Mouse (Mus musculus) CH12.LX (cell line): ENCODE results near the gene Sowaha. TPM values are rescaled to one million over a fixed set of nuclear protein-coding genes. Genes with fewer than 3 reads are reported as not detected.

ENCODE experiments used
- DNase-seq: peaks from one replicate; pipeline ENCODE4 v3.0.0-alpha.2; 2013; ENCODE audit errors: extremely low read depth
- H3K27ac ChIP-seq: 2 replicates; pipeline ENCODE4 v1.5.1; 2012; ENCODE audit warnings: low read depth, mild to moderate bottlenecking, control low read depth, moderate library complexity; ENCODE audit not compliant: insufficient read depth
- H3K27me3 ChIP-seq: replicated peaks from 2 replicates; pipeline ENCODE3; 2012; ENCODE audit warnings: inconsistent platforms
- H3K36me3 ChIP-seq, 2 experiments: replicated peaks in 1 of 2; 2 replicates each; pipeline versions ENCODE3 to v1.6.1; 2012; ENCODE audit warnings: inconsistent platforms in 1 of 2, low read length in 1 of 2, mild to moderate bottlenecking in 1 of 2, mixed read lengths in 1 of 2, moderate library complexity in 1 of 2; ENCODE audit not compliant: control insufficient read depth in 1 of 2, insufficient read depth in 1 of 2
- H3K4me1 ChIP-seq, 2 experiments: 2 replicates each; pipeline ENCODE4 v1.6.1; 2012; ENCODE audit warnings: inconsistent platforms in 1 of 2, moderate library complexity in 1 of 2; ENCODE audit not compliant: insufficient read depth in 2 of 2, control insufficient read depth in 1 of 2
- H3K4me2 ChIP-seq: 2 replicates; pipeline ENCODE4 v1.6.1; 2012; ENCODE audit warnings: low read depth, mild to moderate bottlenecking, control low read depth; ENCODE audit not compliant: poor library complexity, insufficient read depth, severe bottlenecking
- H3K4me3 ChIP-seq, 3 experiments: fragments of 150-350 bp in 1 of 3; sonication (generic) in 1 of 3; replicated peaks in 1 of 3; 2 replicates each; pipeline versions ENCODE3 to v1.5.1; 2011 to 2012; ENCODE audit warnings: low read depth in 2 of 3, low read length in 2 of 3, mild to moderate bottlenecking in 2 of 3, moderate library complexity in 2 of 3, control low read depth in 1 of 3, improper control_type of control experiment in 1 of 3, inconsistent platforms in 1 of 3, mixed read lengths in 1 of 3; ENCODE audit not compliant: poor library complexity in 1 of 3
- H3K79me2 ChIP-seq: replicated peaks from 2 replicates; pipeline ENCODE4 v1.6.1; 2012; ENCODE audit warnings: mild to moderate bottlenecking, moderate library complexity; ENCODE audit not compliant: control insufficient read depth, poor library complexity, insufficient read depth, severe bottlenecking; ENCODE audit errors: extremely low read depth
- H3K9ac ChIP-seq: 2 replicates; pipeline ENCODE4 v1.6.1; 2012; ENCODE audit warnings: low read depth, mild to moderate bottlenecking, control low read depth, moderate library complexity; ENCODE audit not compliant: insufficient read depth
- H3K9me3 ChIP-seq: replicated peaks from 2 replicates; pipeline ENCODE3; 2012; ENCODE audit warnings: low read length, inconsistent platforms, mixed read lengths
- BHLHE40 ChIP-seq: IDR thresholded peaks from 2 replicates; pipeline ENCODE4 v1.6.1; 2011; ENCODE audit warnings: mild to moderate bottlenecking, low read depth, low read length, improper control_type of control experiment
- CHD2 ChIP-seq: IDR thresholded peaks from 2 replicates; pipeline ENCODE4 v1.6.1; 2011; ENCODE audit warnings: low read length, improper control_type of control experiment
- CTCF ChIP-seq, 2 experiments: IDR thresholded peaks in 1 of 2; conservative IDR thresholded peaks in 1 of 2; 2 replicates each; pipeline ENCODE4 v1.5.1; 2011 to 2012; ENCODE audit warnings: low read depth in 2 of 2, low read length in 2 of 2, improper control_type of control experiment in 1 of 2, inconsistent platforms in 1 of 2, mild to moderate bottlenecking in 1 of 2, moderate library complexity in 1 of 2
- E2F4 ChIP-seq: IDR thresholded peaks from 2 replicates; pipeline ENCODE4 v1.6.1; 2011; ENCODE audit warnings: low read depth, low read length, improper control_type of control experiment; ENCODE audit not compliant: insufficient replicate concordance
- ELF1 ChIP-seq: IDR thresholded peaks from 2 replicates; pipeline ENCODE4 v1.6.1; 2014; ENCODE audit warnings: low read depth, mild to moderate bottlenecking, inconsistent platforms, low read length, improper control_type of control experiment
- EP300 ChIP-seq: IDR thresholded peaks from 2 replicates; pipeline ENCODE4 v1.6.1; 2011; ENCODE audit warnings: low read length, improper control_type of control experiment
- GABPA ChIP-seq: IDR thresholded peaks from 2 replicates; pipeline ENCODE4 v1.6.1; 2012; ENCODE audit warnings: low read depth, low read length, improper control_type of control experiment, inconsistent platforms; ENCODE audit not compliant: insufficient replicate concordance
- HCFC1 ChIP-seq: IDR thresholded peaks from 2 replicates; pipeline ENCODE4 v1.6.1; 2012; ENCODE audit warnings: low read depth, mild to moderate bottlenecking, inconsistent platforms, low read length, improper control_type of control experiment
- JUN ChIP-seq: IDR thresholded peaks from 2 replicates; pipeline ENCODE4 v1.6.1; 2011; ENCODE audit warnings: low read depth, mild to moderate bottlenecking, low read length, improper control_type of control experiment, moderate library complexity; ENCODE audit not compliant: insufficient read depth
- JUND ChIP-seq: conservative IDR thresholded peaks from 2 replicates; pipeline ENCODE4 v1.6.1; 2011; ENCODE audit warnings: low read depth, low read length, improper control_type of control experiment
- KAT2A ChIP-seq: IDR thresholded peaks from 2 replicates; pipeline ENCODE4 v1.6.1; 2012; ENCODE audit warnings: low read length, improper control_type of control experiment, inconsistent platforms; ENCODE audit not compliant: insufficient replicate concordance
- MAFK ChIP-seq: IDR thresholded peaks from 2 replicates; pipeline ENCODE4 v1.6.1; 2011; ENCODE audit warnings: low read length, improper control_type of control experiment; ENCODE audit not compliant: insufficient replicate concordance
- MAZ ChIP-seq: IDR thresholded peaks from 2 replicates; pipeline ENCODE4 v1.6.1; 2012; ENCODE audit warnings: low read depth, mild to moderate bottlenecking, inconsistent platforms, low read length, improper control_type of control experiment, moderate library complexity
- MEF2A ChIP-seq: IDR thresholded peaks from 2 replicates; pipeline ENCODE4 v1.6.1; 2014; ENCODE audit warnings: low read depth, mild to moderate bottlenecking, inconsistent platforms, low read length, improper control_type of control experiment, borderline replicate concordance
- MXI1 ChIP-seq: IDR thresholded peaks from 2 replicates; pipeline ENCODE4 v1.6.1; 2011; ENCODE audit warnings: mild to moderate bottlenecking, low read depth, low read length, improper control_type of control experiment
- MYC ChIP-seq: IDR thresholded peaks from 2 replicates; pipeline ENCODE4 v1.6.1; 2011; ENCODE audit warnings: low read depth, mild to moderate bottlenecking, improper control_type of control experiment, low read length
- NRF1 ChIP-seq: IDR thresholded peaks from 2 replicates; pipeline ENCODE4 v1.6.1; 2014; ENCODE audit warnings: low read depth, mild to moderate bottlenecking, inconsistent platforms, low read length, improper control_type of control experiment, moderate library complexity
- PAX5 ChIP-seq: IDR thresholded peaks from 2 replicates; pipeline ENCODE4 v1.6.1; 2012; ENCODE audit warnings: low read length, inconsistent platforms, mixed read lengths
- POLR2A ChIP-seq: IDR thresholded peaks from 2 replicates; pipeline ENCODE4 v1.6.1; 2011; ENCODE audit warnings: low read depth, mild to moderate bottlenecking, improper control_type of control experiment, low read length
- RCOR1 ChIP-seq: conservative IDR thresholded peaks from 2 replicates; pipeline ENCODE4 v1.6.1; 2012; ENCODE audit warnings: low read depth, mild to moderate bottlenecking, inconsistent platforms, low read length, improper control_type of control experiment
- SIN3A ChIP-seq: IDR thresholded peaks from 2 replicates; pipeline ENCODE4 v1.6.1; 2012; ENCODE audit warnings: low read length, improper control_type of control experiment, inconsistent platforms
- SMC3 ChIP-seq: IDR thresholded peaks from 2 replicates; pipeline ENCODE4 v1.6.1; 2011; ENCODE audit warnings: low read depth, low read length, improper control_type of control experiment
- TBP ChIP-seq: conservative IDR thresholded peaks from 2 replicates; pipeline ENCODE4 v1.6.1; 2011; ENCODE audit warnings: low read depth, low read length, improper control_type of control experiment
- TCF12 ChIP-seq: IDR thresholded peaks from 2 replicates; pipeline ENCODE4 v1.6.1; 2014; ENCODE audit warnings: low read depth, mild to moderate bottlenecking, inconsistent platforms, low read length, improper control_type of control experiment
- UBTF ChIP-seq: IDR thresholded peaks from 2 replicates; pipeline ENCODE4 v1.6.1; 2012; ENCODE audit warnings: low read depth, mild to moderate bottlenecking, inconsistent platforms, low read length, improper control_type of control experiment, moderate library complexity
- USF2 ChIP-seq: conservative IDR thresholded peaks from 2 replicates; pipeline ENCODE4 v1.6.1; 2011; ENCODE audit warnings: low read depth, low read length, improper control_type of control experiment
- ZC3H11A ChIP-seq: IDR thresholded peaks from 2 replicates; pipeline ENCODE4 v1.6.1; 2012; ENCODE audit warnings: low read depth, mild to moderate bottlenecking, inconsistent platforms, low read length, improper control_type of control experiment
- ZKSCAN1 ChIP-seq: IDR thresholded peaks from 2 replicates; pipeline ENCODE4 v1.6.1; 2012; ENCODE audit warnings: low read depth, inconsistent platforms, low read length, improper control_type of control experiment, borderline replicate concordance
- ZMIZ1 ChIP-seq: IDR thresholded peaks from 2 replicates; pipeline ENCODE4 v1.6.1; 2012; ENCODE audit warnings: low read depth, mild to moderate bottlenecking, inconsistent platforms, low read length, improper control_type of control experiment
- ZNF384 ChIP-seq: IDR thresholded peaks from 2 replicates; pipeline ENCODE4 v1.6.1; 2012; ENCODE audit warnings: low read depth, low read length, improper control_type of control experiment, inconsistent platforms
- dilution Hi-C: fragments of 300-500 bp; cut with MboI; formaldehyde crosslinking; loops from 2 replicates; pipeline ENCODE4 v1.14.3; 2020; ENCODE audit warnings: low sequenced_read_pairs; ENCODE audit not compliant: extremely low pct_unique_long_range_greater_than_20kb, extremely low pct_ligation_motif_present
- in situ Hi-C: fragments of 300-500 bp; cut with MboI; formaldehyde crosslinking; loops from 3 replicates; pipeline ENCODE4 v1.14.3; 2019; ENCODE audit warnings: low sequenced_read_pairs, low pct_ligation_motif_present, low pct_unique_long_range_greater_than_20kb, mixed read lengths
- polyA plus RNA-seq: library from polyadenylated mRNA; unstranded; fragments of >175 nt; gene quantifications from 2 replicates; pipeline ENCODE4 v1.2.1, GENCODE M21; 2012; ENCODE audit warnings: low read depth; ENCODE audit not compliant: insufficient read length
- total RNA-seq, 2 experiments: library from RNA; depleted of rRNA; stranded (reverse); fragments of 300-350 nt in 1 of 2; fragments of >200 nt in 1 of 2; gene quantifications; 2 replicates each; pipeline ENCODE4 v1.2.3; 2012 to 2014

The Sowaha gene
- total and polyA plus RNA-seq, 3 experiments, result not detected

DNA sequence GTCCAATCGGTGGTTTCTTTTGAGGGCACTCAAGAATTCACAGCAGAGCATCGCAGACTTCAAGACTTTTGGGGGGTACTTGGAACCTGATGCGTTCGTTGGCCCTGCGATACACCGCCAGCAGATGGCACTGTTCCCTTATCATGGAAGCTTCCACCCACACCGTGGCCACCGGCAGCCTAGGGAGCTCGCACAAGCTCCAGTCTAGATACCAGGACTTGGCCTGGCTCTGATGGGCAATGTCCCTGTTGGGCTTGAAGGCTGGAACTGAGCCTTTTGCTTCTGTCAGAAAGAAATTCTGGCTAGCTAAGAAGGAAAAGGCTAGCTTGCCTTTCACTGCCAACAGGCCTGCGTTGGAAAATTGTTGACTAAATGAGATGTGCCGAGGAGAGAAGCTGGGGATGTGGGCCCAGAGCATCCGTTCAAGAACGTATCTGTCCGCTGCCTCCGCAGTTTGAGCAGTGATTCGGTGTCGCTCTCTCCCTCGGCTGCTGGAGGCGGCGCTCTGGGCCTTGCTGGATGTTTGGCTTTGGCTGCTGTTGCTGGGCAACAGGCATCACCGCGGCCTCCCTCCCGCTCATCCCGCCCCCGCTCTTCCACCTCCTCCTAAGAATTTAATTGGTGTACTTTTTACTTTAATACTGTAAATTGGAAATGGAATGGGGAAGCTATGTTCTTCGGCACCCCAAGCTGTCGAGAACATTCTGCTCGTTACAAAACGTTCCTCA is 9.9 kb downstream of the Sowaha start, which contains the start of gene Gm9837:
Gm9837 (minus strand) TSS at position 512 of the 728 bp plus-strand sequence.
- H3K79me2 ChIP-seq, result no peaks in the 10 kb centered on the region
- dilution Hi-C loops, result no loop called here
- H3K27me3 ChIP-seq, result peaks cover 8% of the 10 kb centered on the region
- peaks cover 0 to 3% of the 10 kb centered on the region in 2 experiments; a peak in 1 of 4 replicates for H3K4me1 ChIP-seq
- no peak within 1 kb of the TSS for H3K9ac ChIP-seq
- H3K9me3 ChIP-seq, result no peaks in the 10 kb centered on the region
- H3K36me3 ChIP-seq, result no peaks in the 10 kb centered on the region
- TF ChIP-seq JUN (no peak), TCF12 (no peak), SMC3 (peak; percentile 98), HCFC1 (no peak), BHLHE40 (no peak), ZMIZ1 (no peak), PAX5 (no peak), RCOR1 (no peak), GABPA (no peak), POLR2A (no peak), E2F4 (no peak), MEF2A (peak; percentile 16; the same call in 1 of the 2 replicates), EP300 (no peak), UBTF (no peak; the same call in 1 of the 2 replicates), KAT2A (no peak), ZKSCAN1 (no peak), ZNF384 (no peak), CHD2 (no peak), CTCF (conservative IDR thresholded peaks at IDR 0.05 in 1 of 2, IDR thresholded peaks at IDR 0.05 in 1 of 2; ENCODE audit: low read depth in 2 of 2, low read length in 2 of 2) (peak; percentile 86 to 98), SIN3A (no peak), USF2 (no peak), ZC3H11A (peak; percentile 93), ELF1 (0 out of 2 replicates have a peak, but pooled peaks have one; percentile 13), MYC (no peak), MXI1 (no peak), TBP (no peak), NRF1 (0 out of 2 replicates have a peak, but pooled peaks have one; percentile 35), MAZ (no peak), JUND (no peak), MAFK (no peak)
- TF ChIP-seq, all 38 proteins: peak for 6
- in situ Hi-C loops, result loop anchor here (5.0 to 10.0 kb wide), 4 partner anchors 47 to 385 kb away; partner anchors contain the start of genes Gm12216 and Sept8
- Histone ChIP-seq H3K4me3 (no peak within 1 kb of the TSS), H3K4me2 (peak within 1 kb of the TSS; percentile 9), H3K27ac (no peak within 1 kb of the TSS)
- DNase-seq, result peak; percentile 88
